Mouse (Mus musculus) kidney, embryonic 14.5 days (tissue): Measurements from ENCODE around the gene Morn2. TPM values are rescaled to one million over a fixed set of nuclear protein-coding genes. Genes with fewer than 3 reads are reported as not detected.

ENCODE experiments used
- ATAC-seq: fragments of 200-750 bp; cut with Nextera tagmentation; 2 replicates; pipeline ENCODE4 v1.8.0; 2017; ENCODE audit warnings: moderate number of reproducible peaks, mild to moderate bottlenecking, moderate TSS enrichment, moderate library complexity; ENCODE audit not compliant: low FRiP score, low TSS enrichment
- H3K27ac ChIP-seq: fragments of 300-500 bp; sonication (generic); 2 replicates; pipeline ENCODE4 v1.5.1; 2014; ENCODE audit warnings: low read depth, mild to moderate bottlenecking, low read length, moderate library complexity, mixed read lengths
- H3K27me3 ChIP-seq: fragments of 300-500 bp; sonication (generic); 2 replicates; pipeline ENCODE4 v1.6.1; 2014; ENCODE audit warnings: mild to moderate bottlenecking, low read length; ENCODE audit not compliant: control insufficient read depth, insufficient read depth
- H3K36me3 ChIP-seq: fragments of 300-500 bp; sonication (generic); 2 replicates; pipeline ENCODE4 v1.6.1; 2014; ENCODE audit warnings: low read length, mixed read lengths; ENCODE audit not compliant: control insufficient read depth, insufficient read depth
- H3K4me1 ChIP-seq: fragments of 300-500 bp; sonication (generic); 2 replicates; pipeline ENCODE4 v1.6.1; 2014; ENCODE audit warnings: low read length, mixed read lengths; ENCODE audit not compliant: control insufficient read depth, insufficient read depth
- H3K4me2 ChIP-seq: fragments of 300-500 bp; sonication (generic); replicated peaks from 2 replicates; pipeline ENCODE4 v1.6.1; 2014; ENCODE audit warnings: low read depth, mild to moderate bottlenecking, low read length
- H3K4me3 ChIP-seq: fragments of 300-500 bp; sonication (generic); 2 replicates; pipeline ENCODE4 v1.5.1; 2014; ENCODE audit warnings: mild to moderate bottlenecking, low read length
- H3K9ac ChIP-seq: fragments of 300-500 bp; sonication (generic); 2 replicates; pipeline ENCODE4 v1.6.1; 2014; ENCODE audit warnings: low read depth, mild to moderate bottlenecking, low read length, moderate library complexity
- H3K9me3 ChIP-seq: fragments of 300-500 bp; sonication (generic); 2 replicates; pipeline ENCODE4 v1.6.1; 2016; ENCODE audit warnings: low read length; ENCODE audit not compliant: control insufficient read depth
- WGBS: fragments of 180-500 bp; shearing (Covaris S2); extraction: QIAGEN DNeasy Blood & Tissue Kit; methylation state at CpG from one replicate; pipeline ENCODE4 v1.1.7; 2014; 5-methylcytosine and 5-hydroxymethylcytosine counted together
- polyA plus RNA-seq: library from polyadenylated mRNA; unstranded; fragments of >200 nt; fragmentation: Nextera tagmentation; extraction: Ambion mirVana; gene quantifications from 2 replicates; pipeline ENCODE4 v1.2.1, GENCODE M21; 2014

Gene Morn2
- polyA plus RNA-seq, 1 experiment from 2014 or later = 31.4 TPM

DNA sequence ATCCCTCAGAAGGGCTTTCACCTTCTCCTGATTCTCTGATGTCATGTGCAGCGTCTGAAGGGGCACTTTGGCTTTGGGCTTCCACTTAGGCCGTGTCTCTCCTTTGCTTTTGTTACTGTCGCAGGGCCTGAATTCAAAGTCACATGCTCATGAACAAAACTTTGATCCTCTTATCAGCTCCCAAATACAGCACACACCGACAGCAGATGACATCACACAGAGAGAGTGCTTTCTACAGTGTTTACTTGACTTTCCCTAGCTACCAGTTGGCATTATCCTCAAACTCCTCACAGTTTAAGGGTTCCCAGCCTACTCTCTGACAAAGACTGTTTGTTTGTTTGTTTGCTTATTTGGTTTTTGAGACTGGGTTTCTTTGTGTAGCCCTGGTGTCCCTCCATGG is 11.7 kb upstream of the Morn2 start:
- H3K9me3 ChIP-seq = no peaks in the 10 kb centered on the region
- no peaks in the 10 kb centered on the region for H3K4me1 ChIP-seq
- H3K27me3 ChIP-seq = no peaks in the 10 kb centered on the region
- no peak overlapping the region for H3K4me2 ChIP-seq
- no peak overlapping the region for H3K9ac ChIP-seq
- H3K4me3 ChIP-seq = no peak overlapping the region
- no peak overlapping the region for H3K27ac ChIP-seq
- 93% methylated on average over 4 of the region's 4 CpGs for whole genome bisulfite sequencing
- peaks cover 55% of the 10 kb centered on the region for H3K36me3 ChIP-seq
- ATAC-seq = no peak

DNA sequence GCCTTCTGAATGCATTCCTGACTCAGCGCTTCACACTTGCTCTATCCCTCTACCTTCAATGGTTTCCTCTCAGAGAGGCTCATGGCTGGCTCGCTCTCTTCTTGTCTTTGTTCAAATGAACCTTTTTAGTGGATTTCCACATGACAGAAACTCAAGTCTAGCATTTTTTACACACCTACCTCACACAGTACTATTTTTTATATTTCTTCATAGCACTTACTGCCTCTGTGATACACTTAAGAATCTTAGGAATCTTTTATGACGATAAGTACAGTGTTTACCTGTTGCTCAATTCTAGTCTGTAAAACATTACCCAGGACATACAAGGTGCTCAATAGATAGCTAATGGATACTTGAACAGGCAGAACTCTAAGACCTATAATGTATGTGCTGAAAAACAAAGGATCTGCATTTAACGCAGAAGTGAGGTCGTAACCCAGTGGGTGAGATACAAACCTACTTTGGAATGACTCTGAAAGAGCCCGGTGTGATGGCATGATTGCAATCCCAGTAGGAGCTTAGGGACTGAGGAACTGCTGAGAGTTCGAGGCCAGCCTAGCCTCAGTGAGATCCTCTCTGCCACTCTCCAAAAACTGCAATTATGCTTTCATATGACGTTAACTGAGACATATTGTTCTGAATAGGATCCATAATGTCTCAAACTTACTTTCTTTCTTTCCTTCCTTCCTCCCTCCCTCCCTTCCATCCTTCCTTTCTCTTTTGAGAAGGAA is 10.5 kb upstream of the Morn2 start:
- Histone ChIP-seq H3K4me1 (no peaks in the 10 kb centered on the region), H3K36me3 (peaks cover 46% of the 10 kb centered on the region), H3K4me3 (no peak overlapping the region), H3K27ac (no peak overlapping the region), H3K4me2 (no peak overlapping the region), H3K9me3 (no peaks in the 10 kb centered on the region), H3K9ac (no peak overlapping the region), H3K27me3 (no peaks in the 10 kb centered on the region)
- no peak for ATAC-seq
- 94% methylated on average over 8 of the region's 8 CpGs for WGBS

DNA sequence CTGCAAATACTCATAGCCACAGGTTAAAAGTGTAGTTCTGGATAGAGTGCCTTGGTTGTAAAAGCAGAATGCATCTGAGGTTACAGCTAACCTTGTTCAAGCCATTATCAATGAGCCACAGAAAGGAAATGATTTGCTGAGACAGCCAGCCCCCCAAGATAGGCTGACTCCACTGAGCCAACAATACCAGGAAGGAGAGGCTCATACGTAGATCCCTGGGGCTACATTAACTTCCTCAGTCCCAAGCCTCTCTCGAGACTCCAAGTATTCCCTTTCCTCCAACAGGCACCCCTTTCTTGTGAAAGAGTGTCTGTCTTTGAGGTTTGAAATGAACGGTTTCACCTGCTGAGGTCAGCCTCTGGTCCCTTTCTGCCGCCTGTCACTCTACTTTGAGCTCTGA is 5.6 kb upstream of the Morn2 start:
- peaks cover 7% of the 10 kb centered on the region for H3K4me1 ChIP-seq
- no peaks in the 10 kb centered on the region for H3K9me3 ChIP-seq
- 91% methylated on average over 4 of the region's 4 CpGs for WGBS
- no peak overlapping the region for H3K4me2 ChIP-seq
- H3K9ac ChIP-seq = no peak overlapping the region
- no peak for ATAC-seq
- H3K27ac ChIP-seq = no peak overlapping the region
- peaks cover 15% of the 10 kb centered on the region for H3K36me3 ChIP-seq
- H3K4me3 ChIP-seq = no peak overlapping the region
- H3K27me3 ChIP-seq = no peaks in the 10 kb centered on the region

DNA sequence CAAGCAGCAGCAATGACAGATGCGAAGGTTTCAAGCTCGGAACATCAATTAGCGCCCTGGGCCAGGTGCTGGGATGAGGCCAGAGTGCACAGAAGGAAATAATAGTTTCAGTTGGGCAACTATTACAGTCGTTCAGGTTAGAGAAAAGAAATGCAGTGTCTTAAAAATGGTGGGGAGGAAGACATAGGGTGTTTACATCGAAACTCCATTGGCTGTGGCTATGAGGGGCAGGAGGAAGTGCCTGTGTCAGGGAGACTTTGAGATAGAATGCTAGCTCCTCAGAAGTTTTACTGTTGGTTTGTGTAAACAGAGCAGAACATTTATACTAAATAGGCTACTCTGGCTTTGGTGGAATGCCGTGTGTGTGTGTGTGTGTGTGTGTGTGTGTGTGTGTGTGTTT is 2.0 kb upstream of the Morn2 start:
- H3K4me3 ChIP-seq = no peak overlapping the region
- no peak overlapping the region for H3K27ac ChIP-seq
- no peaks in the 10 kb centered on the region for H3K36me3 ChIP-seq
- no peak overlapping the region for H3K4me2 ChIP-seq
- ATAC-seq = no peak
- H3K9ac ChIP-seq = no peak overlapping the region
- no peaks in the 10 kb centered on the region for H3K9me3 ChIP-seq
- H3K4me1 ChIP-seq = peaks cover 7% of the 10 kb centered on the region
- 86% methylated on average over 6 of the region's 6 CpGs for WGBS
- no peaks in the 10 kb centered on the region for H3K27me3 ChIP-seq

DNA sequence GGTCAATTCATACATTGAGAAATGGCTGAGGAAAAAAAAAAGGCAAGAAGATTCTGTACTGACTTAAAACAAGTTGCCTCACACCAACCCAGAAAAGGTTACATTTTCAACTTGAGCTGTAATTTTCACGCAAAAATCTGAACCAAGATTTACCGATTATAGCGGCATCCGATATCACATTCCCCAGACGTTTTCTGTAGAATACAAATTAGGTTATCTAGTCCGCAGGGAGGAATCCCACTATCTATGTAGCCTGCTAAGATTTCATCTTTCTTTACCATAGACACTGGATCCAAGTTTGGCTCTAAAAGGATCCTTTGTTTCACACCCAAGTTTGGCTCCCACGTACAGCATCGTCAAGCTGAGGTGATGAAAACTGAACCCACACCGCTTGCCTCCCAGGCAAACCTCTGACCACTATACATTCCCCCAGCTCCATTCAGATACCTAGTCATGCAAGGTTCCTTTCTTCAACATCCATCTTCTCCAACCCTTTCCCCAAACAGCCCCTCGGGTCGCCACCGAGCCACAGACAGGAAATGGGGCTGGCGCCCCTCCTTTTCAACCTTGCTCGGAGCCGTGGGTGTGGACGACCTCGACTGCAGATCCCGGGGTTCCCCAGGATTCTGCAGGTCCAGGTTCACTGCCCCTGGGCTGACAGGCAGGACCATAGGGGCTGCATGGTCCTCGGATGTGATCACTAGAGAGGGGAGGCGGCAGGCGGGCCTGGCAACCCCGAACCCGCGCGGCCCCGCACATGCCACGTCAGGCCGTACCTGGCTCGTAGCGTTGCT is 526 bp upstream of the Morn2 start:
- Histone ChIP-seq H3K9ac (peak overlapping the region; percentile 88), H3K36me3 (no peaks in the 10 kb centered on the region), H3K27me3 (no peaks in the 10 kb centered on the region), H3K9me3 (no peaks in the 10 kb centered on the region), H3K27ac (peak overlapping the region; percentile 74), H3K4me3 (peak overlapping the region; percentile 100), H3K4me2 (peak overlapping the region; percentile 81), H3K4me1 (peaks cover 7% of the 10 kb centered on the region)
- 2% methylated on average over 30 of the region's 30 CpGs for WGBS
- ATAC-seq = no peak; the same call in 1 of the 2 replicates

DNA sequence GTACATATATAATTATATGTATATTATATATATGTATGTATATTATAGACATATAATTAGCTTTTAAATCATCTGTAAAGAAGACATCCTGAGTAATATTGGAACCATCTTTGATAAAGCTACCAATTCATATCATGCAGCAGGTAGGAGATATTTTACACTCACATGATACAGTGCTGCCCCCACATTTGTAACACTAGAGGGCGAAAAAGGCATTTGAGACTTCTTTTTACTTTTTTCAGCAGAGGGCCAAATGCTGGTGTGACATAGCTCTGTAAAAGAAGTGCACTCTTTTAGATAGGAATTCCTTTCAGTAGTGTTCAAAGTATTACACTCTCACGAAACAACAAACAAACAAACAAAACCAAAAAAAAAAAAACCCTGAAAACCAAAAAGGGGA is 1.1 kb downstream of the Morn2 start:
- Histone ChIP-seq H3K4me3 (no peak overlapping the region), H3K9me3 (no peaks in the 10 kb centered on the region), H3K9ac (no peak overlapping the region), H3K36me3 (no peaks in the 10 kb centered on the region), H3K27me3 (no peaks in the 10 kb centered on the region), H3K27ac (no peak overlapping the region), H3K4me2 (no peak overlapping the region), H3K4me1 (peaks cover 7% of the 10 kb centered on the region)
- WGBS = 31% methylated on average over 2 of the region's 2 CpGs
- ATAC-seq = no peak

DNA sequence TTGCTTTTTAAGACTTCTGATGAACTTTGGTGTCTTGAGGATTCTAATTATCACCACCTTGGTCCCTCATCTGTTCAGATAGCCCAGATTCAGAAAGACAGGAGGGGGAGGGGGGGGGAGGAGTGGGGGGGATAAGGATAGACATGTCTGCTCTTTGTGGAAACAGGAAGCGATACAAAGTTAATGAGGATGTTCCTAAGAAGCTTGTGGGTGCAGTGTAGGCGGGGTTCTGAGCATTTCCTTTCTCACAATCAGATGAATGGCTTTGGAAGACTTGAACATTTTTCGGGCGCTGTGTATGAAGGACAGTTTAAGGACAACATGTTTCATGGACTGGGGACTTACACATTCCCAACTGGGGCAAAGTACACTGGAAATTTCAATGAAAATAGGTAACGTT is 5.3 kb downstream of the Morn2 start:
- Histone ChIP-seq H3K27me3 (no peaks in the 10 kb centered on the region), H3K9me3 (no peaks in the 10 kb centered on the region), H3K9ac (no peak overlapping the region), H3K36me3 (no peaks in the 10 kb centered on the region), H3K4me1 (no peaks in the 10 kb centered on the region), H3K4me2 (no peak overlapping the region), H3K27ac (no peak overlapping the region), H3K4me3 (no peak overlapping the region)
- 91% methylated on average over 5 of the region's 5 CpGs for WGBS
- ATAC-seq = no peak

DNA sequence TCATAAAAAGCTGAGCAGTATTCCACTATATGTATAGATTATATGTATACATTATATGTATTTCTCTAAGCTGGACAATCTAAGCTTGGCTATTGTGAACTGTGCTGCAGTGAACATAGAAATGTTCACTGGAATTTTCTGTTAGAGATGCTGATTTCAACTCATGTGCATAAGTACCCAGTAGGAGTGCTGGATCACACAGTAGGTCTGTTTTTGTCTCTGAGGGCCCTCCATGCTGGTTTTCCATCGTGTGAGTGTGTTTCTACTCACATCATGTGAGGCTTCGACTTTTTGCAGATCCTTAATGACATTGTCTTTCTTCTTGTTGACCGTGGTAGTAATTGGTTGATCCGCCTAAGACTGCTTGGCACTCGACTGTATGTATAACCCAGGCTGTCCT is 8.8 kb downstream of the Morn2 start:
- no peak overlapping the region for H3K4me3 ChIP-seq
- H3K4me1 ChIP-seq = no peaks in the 10 kb centered on the region
- H3K4me2 ChIP-seq = no peak overlapping the region
- no peak overlapping the region for H3K27ac ChIP-seq
- ATAC-seq = no peak
- no peaks in the 10 kb centered on the region for H3K36me3 ChIP-seq
- H3K9ac ChIP-seq = no peak overlapping the region
- 93% methylated on average over 5 of the region's 5 CpGs for WGBS
- H3K27me3 ChIP-seq = no peaks in the 10 kb centered on the region
- H3K9me3 ChIP-seq = no peaks in the 10 kb centered on the region

DNA sequence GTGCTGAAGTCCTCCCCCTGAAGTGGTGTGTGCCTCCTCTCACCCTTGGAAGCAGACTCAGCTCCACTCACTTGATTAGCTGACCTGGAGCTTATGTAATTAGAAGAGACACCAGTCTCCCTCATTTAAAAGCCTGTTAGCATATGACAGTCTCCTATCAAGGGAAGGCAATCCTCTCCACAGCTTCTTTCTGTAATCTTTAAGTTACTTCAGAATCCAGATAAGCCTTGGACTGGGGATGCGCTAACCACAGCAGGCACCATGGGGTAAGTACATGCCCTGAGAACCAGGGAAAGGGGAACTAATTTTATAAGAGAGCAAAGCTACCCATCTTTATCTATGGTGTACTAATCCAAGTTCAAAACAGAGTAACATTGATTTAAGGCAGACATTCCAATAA is 17.2 kb downstream of the Morn2 start, which contains the start of gene Arhgef33:
Gene Arhgef33 (plus strand): TSS at position 157 of the 400 bp plus-strand sequence.
- Histone ChIP-seq H3K9ac (no peak within 1 kb of the TSS), H3K4me2 (no peak within 1 kb of the TSS), H3K4me1 (no peaks in the 10 kb centered on the region), H3K9me3 (no peaks in the 10 kb centered on the region), H3K27ac (no peak within 1 kb of the TSS), H3K36me3 (no peaks in the 10 kb centered on the region), H3K27me3 (no peaks in the 10 kb centered on the region), H3K4me3 (no peak within 1 kb of the TSS)
- no peak for ATAC-seq
- WGBS = 91% methylated on average over 1 of the region's 1 CpGs
